Mouse (Mus musculus): ENCODE measurements at regions not wholly inside any gene's neighbourhood (a gene's known extent, or its start where the extent isn't known, plus 50 kb on each side); places are given as distances from the start of the nearest gene placed in this dataset.
A peak's percentile ranks its signal among the peaks of the same experiment; 100 is the strongest.

- ATAC-seq (ENCODE audit: low TSS enrichment), result no peak
Observed at GRCm38 (mm10) chr9:99800076-99800475, 75.9 kb downstream of the Sox14 start.

- peak; percentile 52; the same call in 1 of the 2 replicates for ATAC-seq (ENCODE audit: low TSS enrichment)
Observed at GRCm38 (mm10) chr9:99799387-99800021, 76.5 kb downstream of the Sox14 start.

GRCm38 (mm10) chr9:99797066-99797770 is 78.8 kb downstream of the Sox14 start:
- ATAC-seq (ENCODE audit: low TSS enrichment), result no peak

GRCm38 (mm10) chr9:99792700-99793099 is 75.6 kb upstream of the Cldn18 start:
- ATAC-seq (ENCODE audit: low TSS enrichment), result no peak

GRCm38 (mm10) chr9:99786864-99787263 is 69.8 kb upstream of the Cldn18 start:
- ATAC-seq (ENCODE audit: low TSS enrichment), result no peak

GRCm38 (mm10) chr9:99783156-99783555 is 66.1 kb upstream of the Cldn18 start:
- peak; percentile 38; the same call in 1 of the 2 replicates for ATAC-seq (ENCODE audit: low TSS enrichment)

- no peak for ATAC-seq (ENCODE audit: low TSS enrichment)
Observed at GRCm38 (mm10) chr9:99782364-99783119, 65.5 kb upstream of the Cldn18 start.

GRCm38 (mm10) chr9:99778871-99779270 is 61.8 kb upstream of the Cldn18 start:
- ATAC-seq (ENCODE audit: low TSS enrichment), result no peak

GRCm38 (mm10) chr9:99770696-99771095 is 53.6 kb upstream of the Cldn18 start:
- ATAC-seq (ENCODE audit: low TSS enrichment), result peak; percentile 76
